Mouse (Mus musculus): ENCODE measurements around the gene Edc3.
A peak's percentile ranks its signal among the peaks of the same experiment; 100 is the strongest.
"Not testable (repeated sequence)": the region's sequence is repeated elsewhere in the genome, so short reads cannot be mapped to it uniquely, and the experiment has no call there.

Edc3 gene

GRCm38 (mm10) chr9:57706496-57706895, 1.8 kb upstream of the Edc3 start:
- DNase-seq (ENCODE audit: low spot score), result no peak

DNA sequence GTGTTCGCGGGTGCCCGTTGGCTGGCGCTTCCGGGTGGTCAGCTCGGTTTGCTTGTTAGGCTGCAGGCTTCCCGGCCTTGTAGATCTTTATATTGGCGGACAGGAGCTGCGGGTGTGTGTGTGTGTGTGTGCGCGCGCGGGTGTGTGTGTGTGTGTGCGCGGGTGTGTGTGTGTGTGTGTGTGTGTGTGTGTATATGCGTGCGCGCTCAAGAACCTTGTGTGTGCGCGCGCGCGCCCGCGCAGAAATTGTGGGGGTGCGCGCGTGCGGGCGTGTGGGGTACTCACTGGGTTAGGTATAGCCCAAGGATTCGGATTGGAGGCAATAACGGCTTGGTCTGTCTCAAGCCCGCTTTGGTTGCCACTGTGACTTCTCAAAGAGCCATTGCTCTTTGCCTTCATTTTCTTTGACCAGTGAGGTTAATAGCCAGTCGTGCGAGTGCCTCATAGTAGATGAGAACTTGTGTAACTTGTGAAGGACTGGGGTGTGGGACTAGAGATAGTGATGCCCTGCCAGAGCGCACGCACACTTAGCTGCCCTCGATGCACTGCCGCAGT, 457 bp downstream of the Edc3 start:
- peak; percentile 14 for DNase-seq (ENCODE audit: low spot score)

DNA sequence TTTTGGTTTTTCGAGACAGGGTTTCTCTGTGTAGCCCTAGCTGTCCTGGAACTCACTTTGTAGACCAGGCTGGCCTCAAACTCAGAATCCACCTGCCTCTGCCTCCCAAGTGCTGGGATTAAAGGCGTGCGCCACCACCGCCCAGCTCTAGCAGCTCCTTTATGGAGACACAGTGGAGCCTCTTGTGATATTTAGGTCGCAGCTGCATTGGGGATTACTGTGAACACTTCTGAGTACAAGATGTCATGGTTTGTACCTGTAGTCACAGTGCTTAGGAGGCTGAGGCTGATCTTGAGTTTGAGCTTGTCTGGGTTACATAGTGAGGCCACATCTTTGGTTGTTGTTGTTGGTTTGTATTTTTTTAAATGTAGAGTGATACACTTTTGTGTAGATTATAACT, 1.9 kb downstream of the Edc3 start:
- not testable (repeated sequence) for DNase-seq (ENCODE audit: low spot score)

DNA sequence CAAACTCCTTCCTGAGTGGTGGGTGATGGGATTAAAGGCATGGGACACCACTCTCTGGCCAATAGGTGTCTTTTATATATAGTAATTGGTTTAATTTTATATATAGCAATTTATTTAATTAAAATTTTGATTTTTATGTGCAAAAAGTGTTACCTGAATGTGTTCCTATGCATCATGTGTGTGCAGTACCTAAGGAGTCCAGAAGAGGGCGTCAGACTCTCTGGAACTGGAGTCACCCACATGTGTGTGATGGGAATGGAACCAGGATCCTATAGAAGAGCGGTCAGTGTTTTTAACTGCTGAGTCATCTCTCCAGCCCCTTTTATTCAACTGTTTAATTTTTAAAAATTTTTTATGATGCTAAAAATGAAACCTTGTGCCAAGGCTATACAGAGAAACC, 3.9 kb downstream of the Edc3 start:
- no peak for DNase-seq (ENCODE audit: low spot score)

DNA sequence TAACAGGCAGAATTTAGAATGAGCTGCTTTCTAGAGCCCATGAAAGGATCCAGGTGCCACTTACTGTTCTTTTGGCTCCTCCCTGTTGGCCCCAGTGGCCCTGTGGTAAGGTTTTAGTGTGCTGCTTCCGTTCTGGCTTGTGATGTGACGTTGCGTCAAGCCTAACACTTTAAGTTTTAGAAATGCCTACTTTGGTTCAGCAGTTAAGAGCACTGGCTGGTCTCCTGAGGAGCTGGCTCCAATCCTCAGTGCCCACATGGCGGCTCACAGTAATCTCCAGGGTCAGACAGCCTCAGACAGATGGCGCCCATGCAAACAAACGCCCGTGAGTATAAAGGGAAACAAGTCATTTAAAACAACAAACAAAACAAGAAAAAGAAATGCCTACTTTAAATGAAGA, 10.1 kb downstream of the Edc3 start:
- DNase-seq (ENCODE audit: low spot score), result no peak

- no peak for DNase-seq (ENCODE audit: low spot score)
These were observed 12.4 kb downstream of the Edc3 start for GRCm38 (mm10) chr9:57720736-57721135.

- no peak for DNase-seq (ENCODE audit: low spot score)
These were observed 14.0 kb downstream of the Edc3 start for GRCm38 (mm10) chr9:57722371-57722770.

- DNase-seq (ENCODE audit: low spot score), result peak; percentile 92
These were observed 15.0 kb downstream of the Edc3 start for GRCm38 (mm10) chr9:57723315-57723715.

GRCm38 (mm10) chr9:57723796-57724195, 15.5 kb downstream of the Edc3 start:
- no peak for DNase-seq (ENCODE audit: low spot score)

DNA sequence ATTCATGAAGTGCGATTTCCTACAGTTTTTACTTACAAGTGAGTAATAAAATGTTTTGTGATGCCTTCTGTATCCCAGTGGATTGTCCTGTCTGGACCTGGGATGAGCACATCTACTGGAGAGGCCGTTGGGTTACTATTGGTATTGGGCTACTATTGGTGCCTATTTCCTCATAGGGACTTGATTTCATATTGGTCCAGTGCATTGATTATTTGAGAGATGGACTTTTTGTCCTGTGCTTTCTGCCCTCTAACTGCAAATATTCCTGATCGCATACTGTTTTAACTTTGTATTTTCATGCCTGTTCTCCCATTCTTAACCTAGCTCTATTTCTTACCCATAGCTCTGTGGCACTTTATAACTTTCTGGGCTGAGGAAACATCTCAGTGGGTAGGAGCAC, 16.4 kb downstream of the Edc3 start:
- DNase-seq (ENCODE audit: low spot score), result no peak

DNA sequence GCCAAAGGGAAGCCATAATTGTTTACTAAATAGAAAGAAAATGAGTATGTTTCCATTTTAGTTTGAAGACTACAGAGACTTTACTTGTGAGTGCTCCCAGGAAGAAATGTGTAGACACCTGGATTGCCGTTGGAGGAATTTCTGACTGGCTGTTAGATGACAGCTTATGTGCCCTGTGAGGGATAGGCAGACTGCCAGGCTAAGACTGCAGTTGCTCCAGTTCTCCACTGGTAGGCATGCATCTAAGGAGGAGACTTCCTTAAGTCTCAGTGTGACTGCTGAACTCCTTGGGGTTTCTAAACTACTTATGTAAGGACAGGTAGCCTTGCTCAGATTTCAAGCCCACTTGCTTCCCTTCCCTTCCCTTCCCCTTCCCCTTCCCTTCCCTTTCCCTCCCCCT, 20.0 kb downstream of the Edc3 start:
- DNase-seq (ENCODE audit: low spot score), result no peak

DNA sequence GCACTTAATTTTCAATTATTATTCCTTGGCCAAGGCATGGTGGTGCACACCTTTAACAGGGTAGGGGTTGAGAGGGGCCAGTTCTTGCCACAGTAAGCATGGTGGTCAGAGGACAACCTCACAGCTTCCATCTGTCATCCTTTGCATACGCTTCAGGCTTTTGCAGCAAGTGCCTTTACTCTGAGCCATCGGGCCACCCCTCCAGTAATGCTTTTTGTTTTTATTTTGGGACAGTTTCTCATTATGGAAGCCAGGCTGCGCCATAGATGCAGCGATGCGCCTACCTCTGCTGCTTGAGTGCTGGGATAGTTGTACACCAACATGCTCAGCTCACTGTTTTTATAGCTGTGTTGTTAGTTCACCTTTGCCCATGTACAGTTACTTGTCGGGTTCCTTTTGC, 25.3 kb downstream of the Edc3 start:
- DNase-seq (ENCODE audit: low spot score), result no peak

DNA sequence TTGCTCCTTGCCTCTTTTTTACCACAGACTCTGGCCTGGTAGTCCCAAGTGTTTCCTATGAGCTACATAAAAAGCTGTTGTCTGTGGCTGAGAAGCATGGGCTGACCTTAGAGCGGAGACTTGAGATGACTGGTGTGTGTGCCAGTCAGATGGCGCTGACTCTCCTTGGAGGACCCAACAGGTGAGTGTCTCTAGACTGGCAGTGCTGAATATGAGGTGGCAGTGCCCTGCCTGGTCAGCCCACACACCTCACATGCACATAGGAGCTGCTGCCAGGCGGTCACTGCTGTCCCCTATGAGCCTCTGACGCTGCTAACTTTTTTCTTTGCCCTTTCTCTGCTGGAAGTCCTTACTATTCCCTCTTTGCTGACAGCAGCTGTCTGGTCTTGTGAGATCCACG, 31.5 kb downstream of the Edc3 start:
- DNase-seq (ENCODE audit: low spot score), result no peak

GRCm38 (mm10) chr9:57744462-57745091, 36.2 kb downstream of the Edc3 start:
- peak; percentile 65 for DNase-seq (ENCODE audit: low spot score)

GRCm38 (mm10) chr9:57747067-57747466, 38.7 kb downstream of the Edc3 start:
- no peak for DNase-seq (ENCODE audit: low spot score)

DNA sequence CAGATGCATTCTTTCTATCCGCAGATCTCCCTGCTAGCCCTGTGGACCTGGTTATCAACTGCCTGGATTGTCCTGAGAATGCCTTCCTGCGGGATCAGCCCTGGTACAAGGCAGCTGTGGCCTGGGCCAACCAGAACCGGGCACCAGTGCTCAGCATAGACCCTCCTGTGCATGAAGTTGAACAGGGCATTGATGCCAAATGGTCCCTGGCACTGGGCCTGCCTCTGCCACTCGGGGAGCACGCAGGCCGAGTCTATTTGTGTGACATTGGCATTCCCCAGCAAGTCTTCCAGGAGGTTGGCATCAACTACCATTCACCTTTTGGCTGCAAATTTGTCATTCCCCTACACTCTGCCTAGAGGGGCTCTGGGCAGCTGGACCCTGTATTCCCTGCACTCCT, 39.8 kb downstream of the Edc3 start:
- DNase-seq (ENCODE audit: low spot score), result no peak

DNA sequence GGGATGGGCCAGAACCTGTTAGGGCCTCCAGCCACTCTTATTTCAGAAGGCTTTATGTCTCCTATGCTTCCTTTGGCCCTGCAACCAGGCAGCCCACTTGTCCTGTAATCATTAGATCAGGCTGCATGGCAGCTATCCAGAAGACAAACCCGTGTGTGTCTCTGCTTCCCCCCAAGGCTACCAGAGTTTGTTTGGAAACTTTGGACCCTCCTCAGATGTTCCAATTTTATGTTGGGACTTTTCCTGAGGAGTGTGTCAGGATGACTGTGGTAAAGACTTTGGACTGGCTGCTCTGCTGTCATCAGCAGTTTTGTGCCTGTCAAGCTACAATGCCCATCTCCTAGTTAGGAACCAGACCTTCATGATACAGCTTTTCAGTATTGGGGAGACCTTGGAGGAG, 40.5 kb downstream of the Edc3 start:
- DNase-seq (ENCODE audit: low spot score), result no peak

DNA sequence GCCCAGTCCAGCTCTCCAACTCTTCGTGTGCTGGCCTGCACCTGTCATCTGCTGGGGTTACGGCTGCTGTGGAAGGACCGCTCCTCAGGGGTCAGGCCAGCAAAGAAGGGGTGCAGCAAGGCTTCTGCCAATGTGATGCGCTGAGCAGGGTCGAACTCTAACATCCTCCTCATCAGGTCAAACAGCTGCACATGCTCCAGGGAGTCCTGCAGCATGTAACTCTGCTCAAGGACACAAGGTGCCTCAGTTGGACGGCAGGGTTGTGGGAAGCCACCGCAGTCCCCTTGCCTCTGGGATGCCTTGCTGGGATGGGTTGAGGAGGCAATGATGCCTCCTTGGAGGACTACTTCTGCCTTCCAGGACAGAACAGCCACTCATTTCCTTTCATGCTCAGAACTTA, 42.6 kb downstream of the Edc3 start:
- DNase-seq (ENCODE audit: low spot score), result no peak

- DNase-seq (ENCODE audit: low spot score), result peak; percentile 41
These were observed 49.2 kb downstream of the Edc3 start for GRCm38 (mm10) chr9:57757578-57757977.

- DNase-seq (ENCODE audit: low spot score), result no peak
These were observed 50.2 kb downstream of the Edc3 start for GRCm38 (mm10) chr9:57758528-57758927.

DNA sequence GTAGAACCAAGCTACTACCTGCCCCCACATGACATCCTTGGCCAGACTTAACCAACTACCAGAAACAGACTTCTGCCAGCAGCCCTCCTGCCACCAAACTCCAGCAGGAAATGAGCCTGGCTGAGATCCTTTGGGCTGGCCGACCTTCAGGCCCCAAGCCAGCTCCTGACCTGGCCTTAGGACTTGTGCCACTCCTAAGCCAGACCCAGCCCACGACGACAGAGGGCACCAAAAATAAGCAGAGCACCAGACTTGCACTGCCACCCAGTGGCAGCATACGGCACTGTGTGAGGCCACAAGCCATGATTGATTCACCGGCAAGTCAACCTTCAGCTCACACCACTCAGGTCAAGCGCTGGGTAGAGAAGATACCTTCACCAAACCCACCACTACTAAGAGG, 50.9 kb downstream of the Edc3 start:
- peak; percentile 81 for DNase-seq (ENCODE audit: low spot score)

DNA sequence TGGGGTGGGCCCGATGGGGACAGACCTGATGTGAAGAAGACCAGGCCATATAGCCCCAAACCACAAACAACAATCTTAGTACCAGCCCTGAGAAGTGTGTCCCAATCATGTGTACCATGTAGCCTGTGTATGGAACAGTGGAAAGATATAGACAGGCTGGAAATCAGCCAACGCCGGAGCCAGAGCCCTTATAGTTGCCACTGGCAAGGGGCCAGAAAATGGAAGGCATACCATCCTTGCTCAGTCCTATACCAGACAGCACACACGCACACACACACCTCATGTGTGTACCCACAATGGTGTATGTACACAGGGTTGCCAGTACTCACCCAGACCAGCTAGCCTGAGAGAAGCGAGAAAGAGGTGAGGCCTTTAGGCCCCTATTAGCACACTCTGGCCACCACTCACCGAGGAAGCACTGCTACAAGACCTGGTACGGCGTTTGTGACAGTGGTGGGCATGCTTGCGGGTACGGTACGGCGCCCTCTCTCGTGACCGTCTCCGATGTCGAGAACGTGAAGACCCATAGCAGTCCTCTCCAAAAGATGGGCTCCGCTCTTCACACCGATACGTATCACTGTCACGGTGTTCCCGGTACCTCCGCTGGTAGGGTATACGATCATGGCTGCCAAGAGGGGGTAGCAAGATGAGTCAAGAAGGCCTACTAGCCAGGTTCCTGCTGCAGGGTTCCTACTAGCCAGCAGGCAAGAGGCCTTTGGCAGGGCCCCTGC, 52.2 kb downstream of the Edc3 start:
- DNase-seq (ENCODE audit: low spot score), result no peak
